Mouse (Mus musculus) heart, embryonic 13.5 days (tissue): ENCODE data around the gene Cyfip1. TPM values are rescaled to one million over a fixed set of nuclear protein-coding genes. Genes with fewer than 3 reads are reported as not detected.

Experiments
- ATAC-seq: fragments of 200-750 bp; cut with Nextera tagmentation; 2 replicates; pipeline ENCODE4 v1.8.0; 2017; ENCODE audit warnings: moderate TSS enrichment; ENCODE audit not compliant: insufficient number of reproducible peaks, low FRiP score, low TSS enrichment; ENCODE audit errors: extremely low read depth
- H3K27ac ChIP-seq: fragments of 300-500 bp; sonication (generic); replicated peaks from 2 replicates; pipeline ENCODE4 v1.5.1; 2015; ENCODE audit warnings: moderate library complexity, mild to moderate bottlenecking, inconsistent platforms
- H3K27me3 ChIP-seq: fragments of 300-500 bp; sonication (generic); replicated peaks from 2 replicates; pipeline ENCODE4 v1.6.1; 2015; ENCODE audit warnings: mild to moderate bottlenecking, inconsistent platforms
- H3K36me3 ChIP-seq: fragments of 300-500 bp; sonication (generic); 2 replicates; pipeline ENCODE4 v1.6.1; 2015; ENCODE audit warnings: mild to moderate bottlenecking, inconsistent platforms
- H3K4me1 ChIP-seq: fragments of 300-500 bp; sonication (generic); 2 replicates; pipeline ENCODE4 v1.6.1; 2015; ENCODE audit warnings: inconsistent platforms
- H3K4me2 ChIP-seq: fragments of 300-500 bp; sonication (generic); 2 replicates; pipeline ENCODE4 v1.6.1; 2015; ENCODE audit warnings: inconsistent platforms, mild to moderate bottlenecking, moderate library complexity
- H3K4me3 ChIP-seq: fragments of 300-500 bp; sonication (generic); 2 replicates; pipeline ENCODE4 v1.5.1; 2015; ENCODE audit warnings: moderate library complexity, mild to moderate bottlenecking, inconsistent platforms
- H3K9ac ChIP-seq: fragments of 300-500 bp; sonication (generic); 2 replicates; pipeline ENCODE4 v1.6.1; 2015; ENCODE audit warnings: inconsistent platforms, mild to moderate bottlenecking, moderate library complexity
- H3K9me3 ChIP-seq: fragments of 300-500 bp; sonication (generic); 2 replicates; pipeline ENCODE4 v1.6.1; 2016; ENCODE audit warnings: inconsistent platforms
- WGBS: fragments of 180-500 bp; shearing (Covaris S2); methylation state at CpG from one replicate; pipeline ENCODE4 v1.1.7; 2015; ENCODE audit warnings: mixed read lengths; 5-methylcytosine and 5-hydroxymethylcytosine counted together
- polyA plus RNA-seq: library from polyadenylated mRNA; unstranded; fragments of >200 nt; fragmentation: Nextera tagmentation; extraction: Ambion mirVana; gene quantifications from 2 replicates; pipeline ENCODE4 v1.2.1, GENCODE M21; 2015

Gene Cyfip1
- polyA plus RNA-seq, 1 experiment from 2014 or later: 50.3 TPM

DNA sequence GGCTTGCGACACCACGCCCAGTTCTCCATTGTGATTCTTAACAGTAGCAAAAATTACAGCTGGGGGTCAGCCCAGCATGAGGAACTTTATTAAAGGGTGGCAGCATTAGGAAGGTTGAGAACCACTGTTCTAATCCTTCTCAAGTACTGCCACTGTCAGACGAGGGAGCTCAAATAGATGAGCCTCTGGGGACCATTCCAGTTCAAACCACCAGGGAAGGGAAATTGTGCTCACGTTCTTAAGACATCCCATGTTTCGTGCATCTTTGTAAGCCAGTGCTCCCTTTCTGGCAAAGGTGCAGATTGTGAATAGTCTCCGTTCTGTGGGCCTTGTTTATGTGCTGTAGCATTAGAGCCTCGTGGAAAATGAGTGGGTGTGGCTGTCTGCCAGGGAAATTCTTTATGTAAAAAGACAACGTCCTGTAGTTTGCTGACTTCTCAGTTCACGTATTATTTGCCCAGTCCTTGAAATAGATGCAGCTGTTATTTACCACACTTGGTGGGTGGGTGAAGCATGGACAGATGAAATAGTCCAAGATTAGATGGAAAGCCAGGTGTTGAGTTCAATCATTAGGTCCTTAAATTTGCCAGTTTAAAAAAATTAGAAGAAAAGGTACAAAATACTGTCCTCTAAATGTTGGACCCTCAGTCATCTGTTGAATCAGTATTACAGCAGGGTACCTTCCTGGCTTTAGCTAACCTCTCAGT lies 5.2 kb downstream of the Cyfip1 start:
- no peak for ATAC-seq
- 0 out of 2 replicates have a peak, but pooled peaks cover 8% of the 10 kb centered on the region for H3K36me3 ChIP-seq

GRCm38 (mm10) chr7:55849948-55850571 lies 8.5 kb downstream of the Cyfip1 start:
- H3K27ac ChIP-seq: no peak overlapping the region
- H3K27me3 ChIP-seq: no peaks in the 10 kb centered on the region
- H3K9ac ChIP-seq: no peak overlapping the region
- peaks cover 52% of the 10 kb centered on the region for H3K4me1 ChIP-seq
- H3K4me3 ChIP-seq: no peak overlapping the region
- H3K9me3 ChIP-seq: no peaks in the 10 kb centered on the region
- H3K36me3 ChIP-seq: 0 out of 2 replicates have a peak, but pooled peaks cover 3% of the 10 kb centered on the region
- 0 out of 2 replicates have a peak overlapping the region, but pooled peaks have one; percentile 18 for H3K4me2 ChIP-seq
- WGBS: 60% methylated on average over 14 of the region's 14 CpGs
- ATAC-seq: no peak

More for the DNA sequence above, 5.2 kb downstream of the Cyfip1 start:
- Histone ChIP-seq H3K4me3 (no peak overlapping the region), H3K4me2 (no peak overlapping the region), H3K9ac (no peak overlapping the region), H3K4me1 (peaks cover 49% of the 10 kb centered on the region), H3K9me3 (no peaks in the 10 kb centered on the region), H3K27me3 (no peaks in the 10 kb centered on the region), H3K27ac (no peak overlapping the region)
- 67% methylated on average over 9 of the region's 9 CpGs for WGBS

DNA sequence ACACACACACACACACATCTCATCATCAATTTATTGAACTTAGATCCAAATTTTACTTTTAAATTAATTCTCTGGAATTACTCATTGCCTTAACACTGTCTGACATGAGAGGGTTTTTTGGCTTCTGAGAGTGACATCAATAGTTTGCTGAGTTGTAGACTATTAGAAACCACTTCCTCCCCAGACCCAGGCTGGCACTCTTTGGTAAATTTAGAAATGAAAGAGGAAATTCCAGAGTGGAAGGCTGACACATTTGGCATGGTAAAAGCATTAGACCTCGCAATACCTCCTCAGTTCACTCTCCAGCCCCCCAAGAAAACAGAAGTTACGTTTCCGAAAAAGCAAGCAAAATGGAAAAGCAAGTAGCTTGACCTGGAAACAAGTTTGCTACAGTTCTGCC lies 11.2 kb downstream of the Cyfip1 start:
- no peak overlapping the region for H3K9ac ChIP-seq
- ATAC-seq: no peak
- peaks cover 38% of the 10 kb centered on the region for H3K4me1 ChIP-seq
- no peaks in the 10 kb centered on the region for H3K27me3 ChIP-seq
- H3K4me3 ChIP-seq: no peak overlapping the region
- H3K36me3 ChIP-seq: peaks cover 8% of the 10 kb centered on the region; the same call in 1 of the 2 replicates
- no peak overlapping the region for H3K4me2 ChIP-seq
- WGBS: 58% methylated on average over 3 of the region's 3 CpGs
- H3K9me3 ChIP-seq: no peaks in the 10 kb centered on the region
- no peak overlapping the region; the same call in 1 of the 2 replicates for H3K27ac ChIP-seq

- no peaks in the 10 kb centered on the region for H3K9me3 ChIP-seq
- ATAC-seq: no peak
- WGBS: 81% methylated on average over 3 of the region's 3 CpGs
- H3K27me3 ChIP-seq: no peaks in the 10 kb centered on the region
- H3K4me3 ChIP-seq: no peak overlapping the region
- no peak overlapping the region for H3K4me2 ChIP-seq
- H3K36me3 ChIP-seq: peaks cover 6% of the 10 kb centered on the region; the same call in 1 of the 2 replicates
- no peak overlapping the region for H3K9ac ChIP-seq
- H3K27ac ChIP-seq: no peak overlapping the region
- peaks cover 46% of the 10 kb centered on the region for H3K4me1 ChIP-seq
Measured at GRCm38 (mm10) chr7:55855597-55855996, 14.1 kb downstream of the Cyfip1 start.

GRCm38 (mm10) chr7:55856741-55857140 lies 15.2 kb downstream of the Cyfip1 start:
- no peak overlapping the region for H3K9ac ChIP-seq
- peaks cover 39% of the 10 kb centered on the region for H3K4me1 ChIP-seq
- no peaks in the 10 kb centered on the region for H3K27me3 ChIP-seq
- H3K9me3 ChIP-seq: no peaks in the 10 kb centered on the region
- 88% methylated on average over 4 of the region's 4 CpGs for WGBS
- no peak for ATAC-seq
- H3K27ac ChIP-seq: no peak overlapping the region
- no peak overlapping the region for H3K4me3 ChIP-seq
- no peak overlapping the region for H3K4me2 ChIP-seq
- H3K36me3 ChIP-seq: peaks cover 6% of the 10 kb centered on the region; the same call in 1 of the 2 replicates

DNA sequence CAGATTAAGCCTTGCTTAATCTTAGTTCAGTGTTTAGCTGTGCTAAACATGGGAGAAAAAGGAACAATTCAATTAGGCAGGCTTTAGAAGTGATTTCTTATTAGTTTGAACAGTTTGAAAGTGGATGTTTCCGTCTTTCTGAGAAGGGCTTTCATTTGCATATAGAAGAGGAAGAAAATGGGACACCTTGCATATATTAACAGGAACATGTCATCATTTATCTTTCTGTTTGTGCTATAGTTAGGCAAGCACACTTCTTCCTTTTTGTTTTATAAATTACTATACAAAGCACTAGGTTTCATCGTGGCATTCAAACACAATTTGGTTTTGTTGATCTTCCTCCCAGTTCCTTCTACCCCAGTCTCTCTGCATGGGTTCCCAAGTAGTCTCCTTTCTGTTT lies 16.2 kb downstream of the Cyfip1 start:
- ATAC-seq: no peak
- H3K27ac ChIP-seq: no peak overlapping the region
- peaks cover 11% of the 10 kb centered on the region for H3K36me3 ChIP-seq
- 78% methylated on average over 2 of the region's 2 CpGs for WGBS
- H3K4me1 ChIP-seq: peaks cover 31% of the 10 kb centered on the region
- no peaks in the 10 kb centered on the region for H3K9me3 ChIP-seq
- no peak overlapping the region for H3K9ac ChIP-seq
- H3K27me3 ChIP-seq: no peaks in the 10 kb centered on the region
- no peak overlapping the region for H3K4me2 ChIP-seq
- H3K4me3 ChIP-seq: no peak overlapping the region

DNA sequence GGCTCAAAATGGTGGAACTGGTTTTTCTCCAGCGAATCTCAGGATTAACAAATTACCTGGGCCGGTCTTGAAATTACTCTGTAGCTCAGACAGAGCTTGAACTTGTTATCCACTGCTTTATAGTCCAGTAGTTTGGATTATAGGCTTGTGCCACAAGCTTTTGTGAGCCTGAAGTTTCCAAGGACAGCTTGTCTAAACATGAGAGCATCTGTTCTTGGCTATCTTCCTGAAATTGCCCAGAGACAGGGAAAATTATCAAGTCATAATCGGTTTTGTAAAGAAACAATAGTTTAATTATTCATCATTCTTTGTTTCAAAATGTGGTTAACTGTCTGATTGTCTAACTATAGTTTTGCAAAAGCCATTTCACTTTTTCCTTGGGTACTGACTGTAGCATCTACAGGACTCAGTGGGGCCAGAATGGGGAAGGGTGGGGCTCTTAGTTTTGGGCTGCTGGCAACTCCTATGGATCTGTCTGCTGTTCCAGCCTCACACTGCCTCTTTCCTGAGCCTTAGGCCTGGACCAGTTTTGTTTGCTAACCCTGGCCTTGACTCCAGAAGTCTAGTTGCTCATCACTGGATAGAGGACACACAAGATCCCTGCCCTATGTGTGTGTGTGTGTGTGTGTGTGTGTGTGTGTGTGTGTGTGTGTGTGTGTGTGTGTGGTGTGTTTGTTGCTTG lies 17.4 kb downstream of the Cyfip1 start:
- 83% methylated on average over 3 of the region's 3 CpGs for WGBS
- H3K4me1 ChIP-seq: peaks cover 25% of the 10 kb centered on the region

GRCm38 (mm10) chr7:55859518-55859872 lies 17.9 kb downstream of the Cyfip1 start:
- H3K4me2 ChIP-seq: no peak overlapping the region
- no peaks in the 10 kb centered on the region for H3K9me3 ChIP-seq
- H3K27me3 ChIP-seq: no peaks in the 10 kb centered on the region
- ATAC-seq: no peak
- H3K4me3 ChIP-seq: no peak overlapping the region
- peaks cover 11% of the 10 kb centered on the region for H3K36me3 ChIP-seq
- H3K27ac ChIP-seq: no peak overlapping the region
- WGBS: 74% methylated on average over 2 of the region's 2 CpGs
- peaks cover 25% of the 10 kb centered on the region for H3K4me1 ChIP-seq
- H3K9ac ChIP-seq: no peak overlapping the region

More for the DNA sequence above, 17.4 kb downstream of the Cyfip1 start:
- no peak overlapping the region for H3K27ac ChIP-seq
- no peak overlapping the region for H3K4me2 ChIP-seq
- H3K9me3 ChIP-seq: no peaks in the 10 kb centered on the region
- H3K4me3 ChIP-seq: no peak overlapping the region
- ATAC-seq: no peak
- peaks cover 11% of the 10 kb centered on the region for H3K36me3 ChIP-seq
- H3K27me3 ChIP-seq: no peaks in the 10 kb centered on the region
- H3K9ac ChIP-seq: no peak overlapping the region

- Histone ChIP-seq H3K9ac (no peak overlapping the region), H3K36me3 (peaks cover 11% of the 10 kb centered on the region), H3K4me2 (no peak overlapping the region), H3K27ac (no peak overlapping the region), H3K4me1 (peaks cover 25% of the 10 kb centered on the region), H3K27me3 (no peaks in the 10 kb centered on the region), H3K4me3 (no peak overlapping the region), H3K9me3 (no peaks in the 10 kb centered on the region)
- ATAC-seq: no peak
- 83% methylated on average over 6 of the region's 6 CpGs for WGBS
Measured at GRCm38 (mm10) chr7:55859956-55860355, 18.4 kb downstream of the Cyfip1 start.

DNA sequence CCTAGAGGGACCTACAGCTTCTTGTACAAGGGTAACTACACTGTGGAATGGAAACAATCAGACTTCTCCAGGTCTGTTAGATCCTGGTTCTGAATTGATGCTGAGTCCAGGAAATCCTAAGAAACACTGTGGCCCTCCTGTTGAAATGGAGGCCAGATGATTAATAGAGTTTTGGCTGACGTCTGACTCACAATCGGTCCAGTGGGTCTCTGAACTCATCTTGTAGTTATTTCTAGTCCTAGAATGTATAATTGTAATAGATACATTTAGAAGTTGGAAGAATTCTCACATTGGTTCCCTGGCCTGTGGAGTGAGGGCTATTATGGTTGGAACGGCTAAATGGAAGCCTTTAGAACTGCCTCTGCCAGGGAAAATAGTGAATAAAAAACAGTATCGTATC lies 19.6 kb downstream of the Cyfip1 start:
- peaks cover 29% of the 10 kb centered on the region for H3K4me1 ChIP-seq
- no peak overlapping the region for H3K27ac ChIP-seq
- H3K9me3 ChIP-seq: no peaks in the 10 kb centered on the region
- WGBS: 75% methylated on average over 4 of the region's 4 CpGs
- no peak for ATAC-seq
- H3K36me3 ChIP-seq: peaks cover 11% of the 10 kb centered on the region
- H3K4me2 ChIP-seq: no peak overlapping the region
- H3K27me3 ChIP-seq: no peaks in the 10 kb centered on the region
- H3K4me3 ChIP-seq: no peak overlapping the region
- H3K9ac ChIP-seq: no peak overlapping the region

DNA sequence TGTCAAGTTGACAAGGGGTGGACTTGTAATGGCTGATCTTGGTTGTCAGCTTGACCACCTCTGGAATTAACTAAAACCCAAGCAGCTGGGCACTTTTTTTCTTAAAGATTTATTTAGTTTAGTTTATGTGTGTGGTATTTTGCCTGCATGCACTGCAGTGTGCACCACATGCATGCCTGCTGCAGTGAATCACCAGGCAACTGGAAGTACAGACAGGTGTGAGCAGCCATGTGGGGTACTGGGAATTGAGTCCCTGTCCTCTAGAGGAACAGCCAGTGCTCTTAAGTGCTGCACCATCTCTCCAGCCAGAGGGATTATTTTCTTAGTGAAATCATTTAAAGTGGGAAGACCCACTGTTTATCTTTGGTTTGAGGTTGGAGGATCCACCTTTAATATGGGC lies 23.5 kb downstream of the Cyfip1 start:
- Histone ChIP-seq H3K9me3 (no peaks in the 10 kb centered on the region), H3K27ac (no peak overlapping the region), H3K4me1 (peaks cover 18% of the 10 kb centered on the region), H3K36me3 (peaks cover 6% of the 10 kb centered on the region; the same call in 1 of the 2 replicates), H3K4me3 (no peak overlapping the region), H3K27me3 (no peaks in the 10 kb centered on the region), H3K9ac (no peak overlapping the region), H3K4me2 (no peak overlapping the region)
- no peak for ATAC-seq
